Mouse (Mus musculus): Measurements from ENCODE around the gene Cdkn1c. TPM values are rescaled to one million over a fixed set of nuclear protein-coding genes. Genes with fewer than 3 reads are reported as not detected.

The Cdkn1c gene
- total and polyA plus RNA-seq, 3 experiments: 10.0 to 11.9 TPM; not detected in 1

DNA sequence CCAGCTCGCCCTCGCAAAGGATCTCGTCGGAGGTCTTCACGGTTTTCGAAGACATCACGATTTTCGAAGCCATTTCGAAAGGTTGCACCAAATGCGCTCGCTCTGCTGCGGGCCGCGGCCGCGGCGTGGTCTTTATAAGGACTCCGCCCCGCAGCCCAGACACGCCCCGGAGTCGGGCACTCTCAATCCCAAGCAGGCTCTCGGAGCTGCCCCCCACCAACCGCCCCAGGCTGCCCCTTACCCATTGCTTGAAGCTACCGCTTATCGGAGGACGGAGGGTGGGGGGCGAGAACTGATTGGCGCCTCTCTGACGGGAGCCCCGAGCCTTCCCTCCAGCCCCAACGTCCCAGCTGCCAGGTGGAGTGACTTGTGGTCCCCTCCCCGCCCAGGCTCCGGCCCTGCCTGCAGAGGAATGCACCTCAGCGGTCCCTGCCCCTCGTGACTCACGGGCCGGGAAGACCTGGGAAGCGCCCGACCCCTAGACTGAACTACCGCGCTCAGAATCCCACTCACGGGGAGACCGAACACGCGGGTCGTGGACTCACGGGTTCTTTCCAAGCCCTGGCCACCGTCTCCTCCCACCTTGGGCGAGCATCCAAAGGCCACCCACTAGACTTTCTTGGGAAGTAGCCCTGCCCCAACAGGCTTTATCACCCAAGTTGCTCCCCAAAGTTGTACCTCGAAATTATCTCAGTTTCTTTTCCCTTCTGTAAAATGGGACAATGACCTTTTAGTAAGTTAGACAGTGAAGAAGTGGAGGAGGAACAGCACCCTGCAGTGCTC lies 41.8 kb upstream of the Cdkn1c start, which contains the start of gene Phlda2 (continued):
- TF ChIP-seq UBTF (IDR thresholded peaks at IDR 0.05; ENCODE audit: borderline replicate concordance, insufficient read depth, low read depth, low read length): no peak; the same call in 1 of the 2 replicates
- peak; percentile 79; the same call in 1 of the 2 replicates for TF ChIP-seq MYC (IDR thresholded peaks at IDR 0.05; ENCODE audit: low read depth, low read length)
- no peak; the same call in 1 of the 2 replicates for TF ChIP-seq RCOR1 (IDR thresholded peaks at IDR 0.05; ENCODE audit: low read depth, low read length)
- no peak for TF ChIP-seq TCF12 (IDR thresholded peaks at IDR 0.05; ENCODE audit: low read depth, low read length)
- TF ChIP-seq CHD2 (IDR thresholded peaks at IDR 0.05; ENCODE audit: low read length): no peak
- 0 out of 2 replicates have a peak, but pooled peaks have one; percentile 27 for TF ChIP-seq CHD1 (IDR thresholded peaks at IDR 0.05; ENCODE audit: low read depth, low read length)
- TF ChIP-seq NRF1 (IDR thresholded peaks at IDR 0.05; ENCODE audit: insufficient read depth, low read depth, low read length, poor library complexity, severe bottlenecking): no peak
- peak; percentile 37 for TF ChIP-seq ETS1 (IDR thresholded peaks at IDR 0.05; ENCODE audit: low read depth, low read length)
- no peak for TF ChIP-seq GABPA (IDR thresholded peaks at IDR 0.05; ENCODE audit: low read depth, low read length)
- peak; percentile 50 to 93; a peak in 3 of 4 replicates for TF ChIP-seq POLR2A (IDR thresholded peaks at IDR 0.05; ENCODE audit: control insufficient read depth in 1 of 2, insufficient read depth in 1 of 2, low read depth in 1 of 2, low read length in 2 of 2, poor library complexity in 1 of 2)
- no peak for TF ChIP-seq USF2 (IDR thresholded peaks at IDR 0.05; ENCODE audit: borderline replicate concordance in 1 of 2, insufficient read depth in 1 of 2, low read depth in 1 of 2, low read length in 2 of 2)
- TF ChIP-seq USF1 (IDR thresholded peaks at IDR 0.05; ENCODE audit: low read depth, low read length): peak; percentile 57
- TF ChIP-seq ELF1 (IDR thresholded peaks at IDR 0.05; ENCODE audit: low read depth, low read length): no peak
- no peak for TF ChIP-seq RAD21 (IDR thresholded peaks at IDR 0.05; ENCODE audit: low read depth, low read length)
- peak; percentile 92 for TF ChIP-seq MAZ (IDR thresholded peaks at IDR 0.05; ENCODE audit: low read depth, low read length)
- no peak for TF ChIP-seq KAT2A (conservative IDR thresholded peaks at IDR 0.05; ENCODE audit: low read depth, low read length)
- peak; percentile 42 for TF ChIP-seq SIN3A (IDR thresholded peaks at IDR 0.05; ENCODE audit: low read length)

GRCm38 (mm10) chr7:143501643-143502417 lies 41.0 kb upstream of the Cdkn1c start:
- Histone ChIP-seq H3K27ac (ENCODE audit: control insufficient read depth, low read depth, low read length) (peak overlapping the region; percentile 84), H3K27me3 (ENCODE audit: control insufficient read depth in 1 of 2, insufficient read depth in 2 of 2, low read length in 2 of 2) (no peaks in the 10 kb centered on the region), H3K36me3 (ENCODE audit: control insufficient read depth in 1 of 2, insufficient read depth in 2 of 2, low read length in 2 of 2) (peaks cover 0 to 8% of the 10 kb centered on the region in 2 experiments; a peak in 2 of 4 replicates), H3K9me3 (replicated peaks; ENCODE audit: insufficient read depth, low read length) (no peaks in the 10 kb centered on the region), H3K4me3 (ENCODE audit: control insufficient read depth in 1 of 2, insufficient read depth in 1 of 2, low read depth in 2 of 2, low read length in 2 of 2) (peak overlapping the region; percentile 78 to 91), H3K4me1 (ENCODE audit: control insufficient read depth in 1 of 2, insufficient read depth in 2 of 2, low read length in 2 of 2) (peaks cover 5 to 24% of the 10 kb centered on the region in 2 experiments), H3K9ac (ENCODE audit: control insufficient read depth, low read depth, low read length, poor library complexity, severe bottlenecking) (peak overlapping the region; percentile 85), H3K79me2 (ENCODE audit: control insufficient read depth, insufficient read depth, low read length, poor library complexity) (peaks cover 10% of the 10 kb centered on the region)
- DNase-seq (ENCODE audit: low read depth, low spot score): peak; percentile 88
- TF ChIP-seq MXI1 (IDR thresholded peaks at IDR 0.05; ENCODE audit: low read depth, low read length) (peak; percentile 59; the same call in 1 of the 2 replicates), POLR2AphosphoS5 (IDR thresholded peaks at IDR 0.05; ENCODE audit: borderline replicate concordance, low read depth, low read length) (no peak), USF1 (IDR thresholded peaks at IDR 0.05; ENCODE audit: low read depth, low read length) (no peak), MYC (IDR thresholded peaks at IDR 0.05; ENCODE audit: low read depth, low read length) (no peak), GABPA (IDR thresholded peaks at IDR 0.05; ENCODE audit: low read depth, low read length) (no peak), ZC3H11A (IDR thresholded peaks at IDR 0.05; ENCODE audit: low read depth, low read length) (no peak), TAL1 (IDR thresholded peaks at IDR 0.05; ENCODE audit: low read length) (no peak), ZMIZ1 (IDR thresholded peaks at IDR 0.05; ENCODE audit: low read depth, low read length) (no peak), ETS1 (IDR thresholded peaks at IDR 0.05; ENCODE audit: low read depth, low read length) (peak; percentile 38; the same call in 1 of the 2 replicates), ZNF384 (IDR thresholded peaks at IDR 0.05; ENCODE audit: low read depth, low read length) (peak; percentile 18; the same call in 1 of the 2 replicates), POLR2A (IDR thresholded peaks at IDR 0.05; ENCODE audit: control insufficient read depth in 1 of 2, insufficient read depth in 1 of 2, low read depth in 1 of 2, low read length in 2 of 2, poor library complexity in 1 of 2) (no peak; a peak in 1 of 4 replicates), SIN3A (IDR thresholded peaks at IDR 0.05; ENCODE audit: low read length) (peak; percentile 28; the same call in 1 of the 2 replicates), E2F4 (IDR thresholded peaks at IDR 0.05; ENCODE audit: borderline replicate concordance, low read depth, low read length) (no peak), UBTF (IDR thresholded peaks at IDR 0.05; ENCODE audit: borderline replicate concordance, insufficient read depth, low read depth, low read length) (peak; percentile 91; the same call in 1 of the 2 replicates), MAZ (IDR thresholded peaks at IDR 0.05; ENCODE audit: low read depth, low read length) (0 out of 2 replicates have a peak, but pooled peaks have one; percentile 15), CHD2 (IDR thresholded peaks at IDR 0.05; ENCODE audit: low read length) (no peak), MYB (IDR thresholded peaks at IDR 0.05; ENCODE audit: low read depth, low read length) (no peak), BHLHE40 (IDR thresholded peaks at IDR 0.05; ENCODE audit: borderline replicate concordance, low read depth, low read length) (no peak), EP300 (IDR thresholded peaks at IDR 0.05; ENCODE audit: low read depth in 1 of 2, low read length in 2 of 2) (peak in 1 of 2 experiments; percentile 31; a peak in 1 of 4 replicates), NELFE (IDR thresholded peaks at IDR 0.05; ENCODE audit: low read depth, low read length) (no peak)

Data from MEL (cell line).